Mouse (Mus musculus): ENCODE data around the gene Dscaml1. TPM values are rescaled to one million over a fixed set of nuclear protein-coding genes. Genes with fewer than 3 reads are reported as not detected.

The Dscaml1 gene
- polyA plus RNA-seq, 1 experiment from 2014 or later: 0.55 TPM

DNA sequence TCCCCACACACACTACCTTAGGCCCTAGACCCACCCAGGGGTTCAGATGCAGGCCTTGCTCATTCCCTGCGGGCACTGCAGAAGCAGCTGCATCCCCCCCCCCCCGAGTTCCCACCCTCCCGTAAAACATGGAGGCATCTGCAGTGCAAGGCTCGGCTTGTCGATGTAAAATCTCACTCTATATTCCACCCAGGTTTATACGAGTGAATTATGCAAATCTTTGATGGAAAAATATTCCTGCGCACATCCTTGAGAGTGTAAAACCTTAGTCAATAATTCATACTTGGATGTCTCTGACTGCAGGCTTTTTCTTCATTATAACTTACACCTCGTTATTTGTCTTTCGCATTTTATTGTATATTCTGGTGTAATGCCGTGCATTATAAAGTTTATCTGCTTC lies 272.7 kb downstream of the Dscaml1 start:
- 84% methylated on average over 10 of the region's 10 CpGs for WGBS
- no peaks in the 10 kb centered on the region for H3K27me3 ChIP-seq (ENCODE audit: control insufficient read depth, insufficient read depth, low read length)
- ATAC-seq (ENCODE audit: insufficient number of reproducible peaks, insufficient read depth, low FRiP score, low read depth): no peak
- no peak overlapping the region for H3K9ac ChIP-seq (ENCODE audit: low read length)
- no peak overlapping the region for H3K4me3 ChIP-seq (ENCODE audit: control insufficient read depth in 1 of 2, insufficient read depth in 1 of 2, low read depth in 1 of 2, low read length in 2 of 2)
- no peak overlapping the region for H3K27ac ChIP-seq (replicated peaks in 1 of 2; ENCODE audit: control insufficient read depth in 1 of 2, insufficient read depth in 1 of 2, low read depth in 2 of 2, low read length in 2 of 2)
- no peaks in the 10 kb centered on the region for H3K9me3 ChIP-seq (ENCODE audit: control insufficient read depth, low read length)
- no peak overlapping the region for H3K4me2 ChIP-seq (ENCODE audit: low read length)
- H3K4me1 ChIP-seq (ENCODE audit: control insufficient read depth in 2 of 2, insufficient read depth in 2 of 2, low read length in 2 of 2): no peaks in the 10 kb centered on the region; a peak in 1 of 4 replicates
- no peaks in the 10 kb centered on the region for H3K36me3 ChIP-seq (ENCODE audit: control insufficient read depth, insufficient read depth, low read length)

DNA sequence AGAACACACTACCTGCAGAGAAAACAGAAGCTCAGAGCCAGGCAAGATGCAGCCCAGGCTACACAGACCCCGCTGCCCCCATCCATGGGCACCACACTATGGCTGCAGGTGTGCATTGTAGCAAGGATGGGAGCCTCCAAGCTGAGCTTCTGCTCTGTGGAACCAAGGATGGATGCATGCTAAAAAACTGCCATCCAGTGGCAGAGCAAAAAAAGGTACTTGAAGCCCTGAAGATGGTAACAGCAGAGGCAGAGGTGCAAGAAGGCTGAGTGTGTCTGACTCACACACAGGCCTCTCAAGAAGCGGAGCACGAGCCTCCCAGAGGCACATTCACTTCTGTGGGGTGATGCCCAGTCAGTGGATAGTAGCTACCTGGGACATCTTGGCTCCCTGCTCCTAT lies 276.8 kb downstream of the Dscaml1 start:
- WGBS: 85% methylated on average over 3 of the region's 3 CpGs
- Histone ChIP-seq H3K36me3 (ENCODE audit: control insufficient read depth, insufficient read depth, low read length) (no peaks in the 10 kb centered on the region), H3K4me1 (ENCODE audit: control insufficient read depth in 2 of 2, insufficient read depth in 2 of 2, low read length in 2 of 2) (no peaks in the 10 kb centered on the region), H3K9me3 (ENCODE audit: control insufficient read depth, low read length) (no peaks in the 10 kb centered on the region), H3K9ac (ENCODE audit: low read length) (no peak overlapping the region), H3K4me2 (ENCODE audit: low read length) (no peak overlapping the region), H3K27me3 (ENCODE audit: control insufficient read depth, insufficient read depth, low read length) (no peaks in the 10 kb centered on the region), H3K4me3 (ENCODE audit: control insufficient read depth in 1 of 2, insufficient read depth in 1 of 2, low read depth in 1 of 2, low read length in 2 of 2) (no peak overlapping the region), H3K27ac (replicated peaks in 1 of 2; ENCODE audit: control insufficient read depth in 1 of 2, insufficient read depth in 1 of 2, low read depth in 2 of 2, low read length in 2 of 2) (no peak overlapping the region)
- ATAC-seq (ENCODE audit: insufficient number of reproducible peaks, insufficient read depth, low FRiP score, low read depth): no peak

DNA sequence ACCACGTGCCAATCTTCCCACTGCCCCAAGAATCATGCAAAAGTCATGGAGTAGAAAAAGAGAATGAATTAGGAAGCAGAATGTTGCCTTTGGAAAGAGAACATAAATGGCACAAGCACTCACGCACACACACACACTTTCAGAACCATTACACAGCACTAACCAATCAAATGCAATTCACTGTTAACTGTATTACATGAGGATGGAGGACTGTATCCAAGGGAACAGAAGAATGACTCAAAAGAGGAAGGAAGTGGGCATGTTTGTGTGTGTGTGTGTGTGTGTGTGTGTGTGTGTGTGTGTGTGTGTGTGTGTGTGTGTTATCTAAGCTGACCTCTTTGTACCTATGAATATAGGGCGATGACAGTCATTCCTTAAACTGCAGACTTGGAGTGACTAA lies 278.0 kb downstream of the Dscaml1 start:
- no peak overlapping the region for H3K9ac ChIP-seq (ENCODE audit: low read length)
- H3K27ac ChIP-seq (replicated peaks in 1 of 2; ENCODE audit: control insufficient read depth in 1 of 2, insufficient read depth in 1 of 2, low read depth in 2 of 2, low read length in 2 of 2): no peak overlapping the region
- no peaks in the 10 kb centered on the region for H3K36me3 ChIP-seq (ENCODE audit: control insufficient read depth, insufficient read depth, low read length)
- no peaks in the 10 kb centered on the region for H3K9me3 ChIP-seq (ENCODE audit: control insufficient read depth, low read length)
- 0 out of 2 replicates have a peak, but pooled peaks cover under 1% of the 10 kb centered on the region for H3K27me3 ChIP-seq (ENCODE audit: control insufficient read depth, insufficient read depth, low read length)
- H3K4me2 ChIP-seq (ENCODE audit: low read length): no peak overlapping the region
- 73% methylated on average over 3 of the region's 3 CpGs for WGBS
- no peak overlapping the region for H3K4me3 ChIP-seq (ENCODE audit: control insufficient read depth in 1 of 2, insufficient read depth in 1 of 2, low read depth in 1 of 2, low read length in 2 of 2)
- no peak for ATAC-seq (ENCODE audit: insufficient number of reproducible peaks, insufficient read depth, low FRiP score, low read depth)
- no peaks in the 10 kb centered on the region for H3K4me1 ChIP-seq (ENCODE audit: control insufficient read depth in 2 of 2, insufficient read depth in 2 of 2, low read length in 2 of 2)

DNA sequence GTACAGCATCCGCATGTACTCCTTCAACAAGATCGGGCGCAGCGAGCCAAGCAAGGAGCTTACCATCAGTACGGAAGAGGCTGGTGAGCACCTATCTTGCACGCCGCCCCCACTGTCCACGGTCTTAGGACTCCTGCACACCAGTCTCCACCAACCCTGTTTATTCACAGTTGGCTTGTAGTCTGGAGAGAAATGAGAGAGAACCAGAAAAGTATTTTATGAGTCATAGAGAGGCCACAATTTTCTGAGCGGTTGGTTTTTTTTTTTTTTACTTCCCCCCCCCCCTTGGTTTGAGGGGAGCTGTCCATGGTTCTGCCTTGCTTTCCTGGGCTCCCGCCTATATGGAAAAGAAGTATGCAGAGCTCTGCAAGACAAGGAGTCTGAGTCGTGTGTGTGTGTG lies 283.9 kb downstream of the Dscaml1 start:
- Histone ChIP-seq H3K27ac (replicated peaks in 1 of 2; ENCODE audit: control insufficient read depth in 1 of 2, insufficient read depth in 1 of 2, low read depth in 2 of 2, low read length in 2 of 2) (no peak overlapping the region), H3K9ac (ENCODE audit: low read length) (no peak overlapping the region), H3K4me2 (ENCODE audit: low read length) (no peak overlapping the region), H3K9me3 (ENCODE audit: control insufficient read depth, low read length) (no peaks in the 10 kb centered on the region), H3K36me3 (ENCODE audit: control insufficient read depth, insufficient read depth, low read length) (no peaks in the 10 kb centered on the region), H3K4me3 (ENCODE audit: control insufficient read depth in 1 of 2, insufficient read depth in 1 of 2, low read depth in 1 of 2, low read length in 2 of 2) (no peak overlapping the region), H3K4me1 (ENCODE audit: control insufficient read depth in 2 of 2, insufficient read depth in 2 of 2, low read length in 2 of 2) (no peaks in the 10 kb centered on the region), H3K27me3 (ENCODE audit: control insufficient read depth, insufficient read depth, low read length) (0 out of 2 replicates have a peak, but pooled peaks cover 3% of the 10 kb centered on the region)
- no peak for ATAC-seq (ENCODE audit: insufficient number of reproducible peaks, insufficient read depth, low FRiP score, low read depth)
- WGBS: 63% methylated on average over 11 of the region's 11 CpGs

DNA sequence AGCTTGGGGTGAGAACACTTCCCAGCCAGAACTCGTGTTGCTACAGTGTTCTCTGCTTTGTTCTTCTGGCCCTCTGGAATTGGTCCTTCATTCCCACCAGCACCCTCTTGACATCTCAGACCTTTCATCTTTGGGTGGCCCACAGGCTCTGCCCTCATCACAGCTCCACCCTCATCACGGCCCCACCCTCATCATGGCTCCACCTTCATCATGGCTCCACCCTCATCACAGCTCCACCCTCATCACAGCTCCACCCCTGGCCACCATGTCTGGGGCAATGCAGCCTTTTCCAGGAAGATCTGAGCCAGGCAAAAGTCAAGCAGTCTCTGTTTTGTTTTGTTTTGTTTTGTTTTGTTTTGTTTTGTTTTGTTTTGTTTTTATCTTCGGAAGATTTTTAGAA lies 289.0 kb downstream of the Dscaml1 start:
- WGBS: 53% methylated on average over 3 of the region's 3 CpGs
- no peak overlapping the region for H3K27ac ChIP-seq (replicated peaks in 1 of 2; ENCODE audit: control insufficient read depth in 1 of 2, insufficient read depth in 1 of 2, low read depth in 2 of 2, low read length in 2 of 2)
- H3K36me3 ChIP-seq (ENCODE audit: control insufficient read depth, insufficient read depth, low read length): no peaks in the 10 kb centered on the region
- ATAC-seq (ENCODE audit: insufficient number of reproducible peaks, insufficient read depth, low FRiP score, low read depth): no peak
- H3K4me3 ChIP-seq (ENCODE audit: control insufficient read depth in 1 of 2, insufficient read depth in 1 of 2, low read depth in 1 of 2, low read length in 2 of 2): no peak overlapping the region
- H3K9me3 ChIP-seq (ENCODE audit: control insufficient read depth, low read length): no peaks in the 10 kb centered on the region
- H3K4me1 ChIP-seq (ENCODE audit: control insufficient read depth in 2 of 2, insufficient read depth in 2 of 2, low read length in 2 of 2): no peaks in the 10 kb centered on the region
- no peak overlapping the region for H3K9ac ChIP-seq (ENCODE audit: low read length)
- H3K4me2 ChIP-seq (ENCODE audit: low read length): no peak overlapping the region
- H3K27me3 ChIP-seq (ENCODE audit: control insufficient read depth, insufficient read depth, low read length): no peaks in the 10 kb centered on the region

DNA sequence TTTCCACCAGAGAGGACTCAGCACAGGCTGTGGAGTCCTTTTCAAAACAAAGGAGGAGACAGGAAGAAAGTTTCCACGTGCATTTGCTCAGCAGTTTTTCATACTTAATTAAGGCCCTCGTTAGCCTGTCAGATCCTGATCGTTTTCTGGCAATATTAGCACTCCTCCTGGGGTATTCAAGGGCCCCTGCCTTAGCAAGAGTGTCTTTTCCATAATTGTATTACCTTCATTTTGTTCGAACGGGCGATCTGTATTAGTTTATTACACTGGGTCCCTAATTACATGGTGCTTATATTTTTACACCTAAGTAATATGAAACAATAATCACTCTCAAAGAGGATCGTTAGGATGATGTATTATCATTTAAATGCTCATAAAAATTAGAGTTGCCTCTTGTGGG lies 293.6 kb downstream of the Dscaml1 start:
- Histone ChIP-seq H3K4me3 (ENCODE audit: control insufficient read depth in 1 of 2, insufficient read depth in 1 of 2, low read depth in 1 of 2, low read length in 2 of 2) (no peak overlapping the region), H3K27ac (replicated peaks in 1 of 2; ENCODE audit: control insufficient read depth in 1 of 2, insufficient read depth in 1 of 2, low read depth in 2 of 2, low read length in 2 of 2) (no peak overlapping the region), H3K4me1 (ENCODE audit: control insufficient read depth in 2 of 2, insufficient read depth in 2 of 2, low read length in 2 of 2) (no peaks in the 10 kb centered on the region), H3K9ac (ENCODE audit: low read length) (no peak overlapping the region), H3K4me2 (ENCODE audit: low read length) (no peak overlapping the region), H3K36me3 (ENCODE audit: control insufficient read depth, insufficient read depth, low read length) (no peaks in the 10 kb centered on the region), H3K27me3 (ENCODE audit: control insufficient read depth, insufficient read depth, low read length) (no peaks in the 10 kb centered on the region), H3K9me3 (ENCODE audit: control insufficient read depth, low read length) (no peaks in the 10 kb centered on the region)
- WGBS: 69% methylated on average over 7 of the region's 7 CpGs
- no peak for ATAC-seq (ENCODE audit: insufficient number of reproducible peaks, insufficient read depth, low FRiP score, low read depth)

DNA sequence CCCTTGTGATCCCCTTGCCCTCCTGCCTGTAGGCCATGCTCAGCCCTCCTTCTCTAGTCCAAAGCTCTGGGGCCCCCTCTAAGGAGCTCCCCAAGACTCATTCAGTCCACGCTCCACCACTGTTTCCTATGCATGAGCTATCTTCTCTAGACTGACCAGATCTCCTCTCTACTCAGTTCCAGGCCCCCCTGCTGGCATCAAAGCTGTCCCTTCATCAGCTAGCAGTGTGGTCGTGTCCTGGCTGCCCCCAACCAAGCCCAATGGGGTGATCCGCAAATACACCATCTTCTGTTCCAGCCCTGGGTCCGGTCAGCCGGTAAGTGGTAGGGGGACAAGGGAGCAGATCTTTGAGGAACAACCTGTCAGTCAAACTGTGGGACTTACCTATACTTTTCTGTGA lies 305.4 kb downstream of the Dscaml1 start:
- Histone ChIP-seq H3K27me3 (ENCODE audit: control insufficient read depth, insufficient read depth, low read length) (no peaks in the 10 kb centered on the region), H3K27ac (replicated peaks in 1 of 2; ENCODE audit: control insufficient read depth in 1 of 2, insufficient read depth in 1 of 2, low read depth in 2 of 2, low read length in 2 of 2) (no peak overlapping the region), H3K9me3 (ENCODE audit: control insufficient read depth, low read length) (no peaks in the 10 kb centered on the region), H3K9ac (ENCODE audit: low read length) (no peak overlapping the region), H3K36me3 (ENCODE audit: control insufficient read depth, insufficient read depth, low read length) (no peaks in the 10 kb centered on the region), H3K4me3 (ENCODE audit: control insufficient read depth in 1 of 2, insufficient read depth in 1 of 2, low read depth in 1 of 2, low read length in 2 of 2) (no peak overlapping the region), H3K4me2 (ENCODE audit: low read length) (no peak overlapping the region), H3K4me1 (ENCODE audit: control insufficient read depth in 2 of 2, insufficient read depth in 2 of 2, low read length in 2 of 2) (no peaks in the 10 kb centered on the region)
- WGBS: 79% methylated on average over 5 of the region's 5 CpGs
- ATAC-seq (ENCODE audit: insufficient number of reproducible peaks, insufficient read depth, low FRiP score, low read depth): no peak

DNA sequence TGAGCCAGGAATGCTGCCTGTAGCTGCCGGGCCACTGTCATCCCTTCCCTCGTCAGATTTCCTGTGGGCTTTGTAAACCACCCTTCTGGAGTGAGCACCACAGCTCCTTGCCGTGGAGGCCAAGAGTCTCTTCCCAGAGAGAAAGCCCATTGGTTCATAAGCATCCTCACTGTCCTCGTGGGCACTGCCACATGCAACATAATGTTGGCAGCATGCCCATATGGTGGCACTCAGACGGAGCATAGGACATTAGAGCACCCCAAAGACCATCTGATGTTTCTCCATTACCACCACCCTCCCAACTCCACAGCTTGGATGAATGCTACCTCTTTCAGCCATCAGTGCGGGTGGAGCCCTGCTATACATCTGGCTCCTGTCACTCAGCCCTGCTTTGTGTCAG lies 306.8 kb downstream of the Dscaml1 start:
- H3K9me3 ChIP-seq (ENCODE audit: control insufficient read depth, low read length): no peaks in the 10 kb centered on the region
- no peak overlapping the region for H3K4me3 ChIP-seq (ENCODE audit: control insufficient read depth in 1 of 2, insufficient read depth in 1 of 2, low read depth in 1 of 2, low read length in 2 of 2)
- no peak overlapping the region for H3K9ac ChIP-seq (ENCODE audit: low read length)
- 51% methylated on average over 6 of the region's 6 CpGs for whole genome bisulfite sequencing
- no peaks in the 10 kb centered on the region for H3K4me1 ChIP-seq (ENCODE audit: control insufficient read depth in 2 of 2, insufficient read depth in 2 of 2, low read length in 2 of 2)
- H3K27ac ChIP-seq (replicated peaks in 1 of 2; ENCODE audit: control insufficient read depth in 1 of 2, insufficient read depth in 1 of 2, low read depth in 2 of 2, low read length in 2 of 2): no peak overlapping the region
- no peaks in the 10 kb centered on the region for H3K27me3 ChIP-seq (ENCODE audit: control insufficient read depth, insufficient read depth, low read length)
- ATAC-seq (ENCODE audit: insufficient number of reproducible peaks, insufficient read depth, low FRiP score, low read depth): no peak
- H3K36me3 ChIP-seq (ENCODE audit: control insufficient read depth, insufficient read depth, low read length): no peaks in the 10 kb centered on the region
- no peak overlapping the region for H3K4me2 ChIP-seq (ENCODE audit: low read length)
